Comparison of ENCODE assay signal across 7 mouse cellular contexts in the genomic region with DNA sequence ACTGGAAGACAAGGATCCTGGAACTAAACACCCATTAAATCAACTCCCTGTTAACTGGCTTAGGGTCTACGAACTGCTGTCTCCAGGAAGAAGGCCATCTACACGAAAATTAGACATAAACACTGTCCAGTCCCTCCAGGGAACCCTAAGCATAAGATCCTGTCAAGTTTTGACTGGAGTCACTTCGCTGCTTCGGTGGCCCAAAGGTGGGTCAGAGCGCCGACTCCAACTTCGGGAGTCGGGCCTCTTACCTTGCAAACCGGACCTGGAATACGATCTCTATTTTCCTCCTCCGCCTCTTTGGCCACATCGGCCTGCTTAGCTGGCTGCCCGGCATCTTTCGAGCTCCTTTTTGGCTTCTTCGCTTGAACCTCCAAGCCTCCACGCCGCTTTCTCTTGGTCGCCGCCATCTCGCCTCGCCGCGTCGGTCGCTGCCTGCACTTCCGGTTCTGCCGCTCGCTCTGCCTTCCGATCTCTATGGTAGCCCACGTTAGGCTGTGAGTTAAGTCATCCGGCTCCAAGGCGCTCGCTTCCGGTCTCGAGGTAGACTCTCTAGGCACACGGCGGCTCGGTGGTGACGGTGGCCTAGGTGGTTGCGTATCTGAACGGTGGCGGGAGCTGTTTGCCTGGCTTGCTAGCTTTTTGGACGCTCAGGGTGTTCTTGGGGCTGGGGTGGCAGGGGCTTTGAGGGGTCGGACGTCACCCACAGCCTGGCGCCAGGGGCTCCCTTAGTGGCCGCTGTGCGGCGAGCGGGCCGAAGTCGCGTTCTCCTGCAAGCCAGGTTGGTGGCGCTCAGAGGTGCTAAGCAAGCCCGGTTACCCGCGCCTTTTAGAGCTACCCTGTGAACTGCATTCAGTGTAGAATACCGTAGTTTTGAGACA. TPM values are rescaled to one million over a fixed set of nuclear protein-coding genes. Genes with fewer than 3 reads are reported as not detected.
DNase-seq lines count a peak whose midpoint lies in the region; ATAC-seq lines count a peak whose summit lies in the region.

A gene (minus strand): TSS at position 464 of the 881 bp plus-strand sequence.
A gene (plus strand): TSS at position 535 of the 881 bp plus-strand sequence.

- intact Hi-C loops in gastrocnemius, postnatal 36 days (cut with DNase I) = loop anchor here (10.0 kb wide), 1 partner anchor 499 kb away; a partner anchor contains a TSS
- intact Hi-C loops in left cerebral cortex, postnatal 25 days (cut with DNase I) = loop anchor here (1.0 kb wide), 1 partner anchor 496 kb away; a partner anchor contains a TSS

- peak within 1 kb of the TSS; percentile 73 for H3K9ac ChIP-seq in intestine, embryonic 15.5 days

- H3K36me3 ChIP-seq in intestine, embryonic 15.5 days = 0 out of 2 replicates have a peak, but pooled peaks cover 12% of the 10 kb centered on the region
- peaks cover 60% of the 10 kb centered on the region for H3K36me3 ChIP-seq in midbrain, embryonic 10.5 days

- peak; percentile 95 for DNase-seq in adrenal gland, adult 2 months
- peak; percentile 92 for DNase-seq in embryo, embryonic 11.5 days (ENCODE audit: low read depth, low spot score)
- DNase-seq in gastrocnemius, postnatal 36 days = peak; percentile 89 to 91
- peak; percentile 96 to 98 for DNase-seq in left cerebral cortex, postnatal 25 days (ENCODE audit: low spot score in 2 of 2)
- peak; percentile 93 for DNase-seq in midbrain, embryonic 10.5 days (ENCODE audit: low spot score)
- peak; percentile 88 for DNase-seq in right cerebral cortex, postnatal 4 days

- no peaks in the 10 kb centered on the region for H3K4me1 ChIP-seq in intestine, embryonic 15.5 days (replicated peaks)
- peaks cover 22% of the 10 kb centered on the region for H3K4me1 ChIP-seq in midbrain, embryonic 10.5 days

- peak; percentile 99 for ATAC-seq in intestine, embryonic 15.5 days

- no peaks in the 10 kb centered on the region for H3K27me3 ChIP-seq in intestine, embryonic 15.5 days (replicated peaks)
- H3K27me3 ChIP-seq in midbrain, embryonic 10.5 days (ENCODE audit: low read depth, poor library complexity, severe bottlenecking) = no peaks in the 10 kb centered on the region

- H3K9me3 ChIP-seq in intestine, embryonic 15.5 days = no peaks in the 10 kb centered on the region
- no peaks in the 10 kb centered on the region for H3K9me3 ChIP-seq in midbrain, embryonic 10.5 days (replicated peaks)

- peak within 1 kb of the TSS; percentile 71 for H3K4me3 ChIP-seq in intestine, embryonic 15.5 days (replicated peaks)
- H3K4me3 ChIP-seq in midbrain, embryonic 10.5 days = peak within 1 kb of the TSS; percentile 84

- H3K27ac ChIP-seq in intestine, embryonic 15.5 days = peak within 1 kb of the TSS; percentile 71
- peak within 1 kb of the TSS; percentile 91 for H3K27ac ChIP-seq in midbrain, embryonic 10.5 days (replicated peaks)

- peak within 1 kb of the TSS; percentile 72 for H3K4me2 ChIP-seq in intestine, embryonic 15.5 days (replicated peaks)

- WGBS in intestine, embryonic 15.5 days = under 1% methylated on average over 58 of the region's 58 CpGs
- under 1% methylated on average over 58 of the region's 58 CpGs for WGBS in midbrain, embryonic 10.5 days

RNA-seq across cellular contexts. Expression of the first gene that starts in this region (rescaled TPM):
- 10 to 100 TPM; 42.6 to 53.2 TPM for total RNA-seq in adrenal gland, adult 2 months (2021)
- polyA plus RNA-seq in adrenal gland, adult 2 months (2012; rRNA removed) = 0.28 and 0.46 TPM in 2 replicates
- 10 to 100 TPM; 15.2 to 17.6 TPM for total RNA-seq in gastrocnemius, postnatal 36 days (2021)
- polyA plus RNA-seq in intestine, embryonic 15.5 days (2015; fragmentation: Nextera tagmentation; extraction: Ambion mirVana) = 94.7 and 127 TPM in 2 replicates
- 10 to 100 TPM; 20.8 to 21.8 TPM for total RNA-seq in left cerebral cortex, postnatal 25 days (2021)
- polyA plus RNA-seq in midbrain, embryonic 10.5 days (2016; fragmentation: Nextera tagmentation; extraction: Ambion mirVana) = 122 and 139 TPM in 2 replicates

RNA-seq across cellular contexts. Expression of the second gene that starts in this region (rescaled TPM):
- total RNA-seq in adrenal gland, adult 2 months (2021) = 10 to 100 TPM; 12.5 to 15.1 TPM
- 4.1 and 5.2 TPM in 2 replicates for polyA plus RNA-seq in adrenal gland, adult 2 months (2012; rRNA removed)
- 1 to 10 TPM; 4.5 to 5.0 TPM for total RNA-seq in gastrocnemius, postnatal 36 days (2021)
- polyA plus RNA-seq in intestine, embryonic 15.5 days (2015; fragmentation: Nextera tagmentation; extraction: Ambion mirVana) = 25.6 and 26.6 TPM in 2 replicates
- total RNA-seq in left cerebral cortex, postnatal 25 days (2021) = 10 to 100 TPM; 12.8 to 13.1 TPM
- 45.8 and 52.2 TPM in 2 replicates for polyA plus RNA-seq in midbrain, embryonic 10.5 days (2016; fragmentation: Nextera tagmentation; extraction: Ambion mirVana)

Comparison
In these comparisons a context has a peak if more than half of its experiments do, and no peak if none do; other contexts are left out.
1. Peak in every context shown above with its lines: DNase-seq, ATAC-seq, H3K4me3 ChIP-seq and H3K27ac ChIP-seq.
2. RNA of the first gene that starts in this region (polyA plus RNA-seq): 122 to 139 TPM in midbrain, embryonic 10.5 days and 94.7 to 127 TPM in intestine, embryonic 15.5 days; 0.28 to 0.46 TPM in adrenal gland, adult 2 months; every median in the first group is over 10 times any median in the second.